Mouse (Mus musculus) cortical plate, adult 2 months (tissue): ENCODE results near the gene Hoxa9.

ENCODE experiments used
- CTCF ChIP-seq: fragments of 200-500 bp; IDR thresholded peaks from 2 replicates; pipeline ENCODE4 v1.5.1; 2011; ENCODE audit warnings: mild to moderate bottlenecking, control low read depth, low read length; ENCODE audit not compliant: insufficient read depth; ENCODE audit errors: extremely low read depth
- POLR2A ChIP-seq: fragments of 200-500 bp; IDR thresholded peaks from 2 replicates; pipeline ENCODE4 v1.6.1; 2011; ENCODE audit warnings: mild to moderate bottlenecking, low read length, control low read depth; ENCODE audit not compliant: insufficient read depth; ENCODE audit errors: extremely low read depth

- TF ChIP-seq CTCF (no peak), POLR2A (no peak)
These were observed 32.4 kb upstream of the Hoxa9 start for GRCm38 (mm10) chr6:52263321-52263585.
